In the genomic region with DNA sequence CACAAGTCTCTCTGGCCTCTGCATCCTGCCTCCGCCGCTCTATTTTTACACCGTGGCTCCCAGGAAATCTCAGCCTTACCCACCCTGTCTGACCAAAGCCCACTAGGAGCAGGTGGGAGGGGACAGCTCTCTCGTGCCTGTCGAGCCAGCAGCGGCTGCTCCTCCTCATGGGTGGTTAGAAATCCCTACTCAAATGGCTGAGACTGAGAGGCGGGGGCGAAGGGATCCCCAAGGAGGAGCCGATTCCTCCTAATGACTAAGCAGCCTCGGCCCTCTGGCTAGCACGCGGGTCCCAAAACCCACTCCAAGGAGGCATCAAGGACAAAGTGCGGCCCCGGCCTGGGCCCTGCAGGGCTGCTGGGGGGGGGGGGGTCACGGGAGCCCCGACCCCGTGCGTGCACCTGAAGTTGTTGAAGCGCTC, we compare ENCODE assay signal across 9 mouse cellular contexts. TPM values are rescaled to one million over a fixed set of nuclear protein-coding genes. Genes with fewer than 3 reads are reported as not detected.
A peak's percentile ranks its signal among the peaks of the same experiment; 100 is the strongest.
DNase-seq lines count a peak whose midpoint lies in the region; ATAC-seq and TF ChIP-seq lines count a peak whose summit lies in the region.
"Had no signal": no experiment of that assay in that cellular context is flagged by ENCODE, and none has a peak within 500 bp of the region (broad histone marks: within the 10 kb centered on the region; RNA-seq: fewer than 3 reads in every experiment).

No protein-coding gene starts in this region.

- H3K36me3 ChIP-seq in embryonic facial prominence, embryonic 12.5 days: peaks cover 33% of the 10 kb centered on the region
- H3K36me3 ChIP-seq in heart, adult 2 months (ENCODE audit: control insufficient read depth, insufficient read depth, low read length): peaks cover 11% of the 10 kb centered on the region
- H3K36me3 ChIP-seq in kidney, adult 2 months (ENCODE audit: control insufficient read depth, insufficient read depth, low read length): peaks cover 2% of the 10 kb centered on the region; the same call in 1 of the 2 replicates
- peaks cover 40% of the 10 kb centered on the region for H3K36me3 ChIP-seq in limb, embryonic 13.5 days
- peaks cover 3% of the 10 kb centered on the region for H3K36me3 ChIP-seq in midbrain, embryonic 16.5 days (ENCODE audit: control insufficient read depth, insufficient read depth, low read length)
- H3K36me3 ChIP-seq in testis, adult 2 months (ENCODE audit: control insufficient read depth, insufficient read depth, low read length): no peaks in the 10 kb centered on the region

- peaks cover 22% of the 10 kb centered on the region for H3K4me1 ChIP-seq in embryonic facial prominence, embryonic 12.5 days
- H3K4me1 ChIP-seq in heart, adult 2 months (ENCODE audit: control insufficient read depth, insufficient read depth, low read length): peaks cover 16% of the 10 kb centered on the region
- H3K4me1 ChIP-seq in kidney, adult 2 months (ENCODE audit: control insufficient read depth, insufficient read depth, low read length): peaks cover 7% of the 10 kb centered on the region; the same call in 1 of the 2 replicates
- peaks cover 42% of the 10 kb centered on the region for H3K4me1 ChIP-seq in limb, embryonic 13.5 days
- peaks cover 26% of the 10 kb centered on the region for H3K4me1 ChIP-seq in midbrain, embryonic 16.5 days (ENCODE audit: control insufficient read depth, insufficient read depth, low read length)
- peaks cover 12% of the 10 kb centered on the region for H3K4me1 ChIP-seq in testis, adult 2 months (ENCODE audit: control insufficient read depth, insufficient read depth, low read length)

- no peaks in the 10 kb centered on the region for H3K9me3 ChIP-seq in embryonic facial prominence, embryonic 12.5 days
- H3K9me3 ChIP-seq in limb, embryonic 13.5 days: no peaks in the 10 kb centered on the region
- H3K9me3 ChIP-seq in midbrain, embryonic 16.5 days (replicated peaks; ENCODE audit: control insufficient read depth, low read length, poor library complexity, severe bottlenecking): no peaks in the 10 kb centered on the region

- peak overlapping the region; percentile 87 for H3K27ac ChIP-seq in embryonic facial prominence, embryonic 12.5 days
- peak overlapping the region; percentile 94 for H3K27ac ChIP-seq in heart, adult 2 months
- H3K27ac ChIP-seq in kidney, adult 2 months (ENCODE audit: insufficient read depth, low read depth, low read length): peak overlapping the region; percentile 92
- H3K27ac ChIP-seq in limb, embryonic 13.5 days: peak overlapping the region; percentile 84
- peak overlapping the region; percentile 74 for H3K27ac ChIP-seq in midbrain, embryonic 16.5 days (ENCODE audit: low read length)
- H3K27ac ChIP-seq in testis, adult 2 months (ENCODE audit: control insufficient read depth, insufficient read depth, low read depth, low read length): peak overlapping the region; percentile 65

- no peaks in the 10 kb centered on the region for H3K27me3 ChIP-seq in embryonic facial prominence, embryonic 12.5 days
- no peaks in the 10 kb centered on the region for H3K27me3 ChIP-seq in heart, adult 2 months (ENCODE audit: control insufficient read depth, insufficient read depth, low read length)
- H3K27me3 ChIP-seq in kidney, adult 2 months (replicated peaks; ENCODE audit: control insufficient read depth, insufficient read depth, low read length): no peaks in the 10 kb centered on the region
- H3K27me3 ChIP-seq in limb, embryonic 13.5 days: no peaks in the 10 kb centered on the region
- H3K27me3 ChIP-seq in midbrain, embryonic 16.5 days (ENCODE audit: control insufficient read depth, insufficient read depth, low read depth, low read length): no peaks in the 10 kb centered on the region
- no peaks in the 10 kb centered on the region for H3K27me3 ChIP-seq in testis, adult 2 months (ENCODE audit: control insufficient read depth, insufficient read depth, low read length)

- ATAC-seq in embryonic facial prominence, embryonic 12.5 days (ENCODE audit: insufficient number of reproducible peaks, insufficient read depth, low FRiP score, low TSS enrichment): peak; percentile 2; the same call in 1 of the 2 replicates
- ATAC-seq in limb, embryonic 13.5 days (ENCODE audit: low FRiP score, low read depth): peak; percentile 12; the same call in 1 of the 2 replicates
- ATAC-seq in midbrain, embryonic 16.5 days: peak; percentile 6; the same call in 1 of the 2 replicates

- peak overlapping the region; percentile 68 for H3K4me2 ChIP-seq in embryonic facial prominence, embryonic 12.5 days (replicated peaks)
- peak overlapping the region; percentile 92 for H3K4me2 ChIP-seq in limb, embryonic 13.5 days (replicated peaks)
- H3K4me2 ChIP-seq in midbrain, embryonic 16.5 days (ENCODE audit: low read length): peak overlapping the region; percentile 71

- DNase-seq in 3T3-L1 (ENCODE audit: low read depth, low spot score): peak; percentile 60
- DNase-seq in adrenal gland, adult (ENCODE audit: inconsistent age in 2 of 2, low spot score in 1 of 2): peak; percentile 70 to 88
- peak; percentile 62 to 75 for DNase-seq in heart, adult 2 months
- peak; percentile 51 for DNase-seq in kidney, adult 2 months

- TF ChIP-seq POLR2A in heart, adult 2 months (IDR thresholded peaks at IDR 0.05; ENCODE audit: insufficient read depth, low read depth, low read length): no peak
- no peak for TF ChIP-seq POLR2A in kidney, adult 2 months (IDR thresholded peaks at IDR 0.05; ENCODE audit: low read depth, low read length)
- no peak for TF ChIP-seq POLR2A in testis, adult 2 months (IDR thresholded peaks at IDR 0.05; ENCODE audit: control insufficient read depth, low read depth, low read length)

- TF ChIP-seq EP300 in heart, adult 2 months (IDR thresholded peaks at IDR 0.05; ENCODE audit: insufficient read depth, low read depth, low read length): no peak

- no peak for TF ChIP-seq CTCF in heart, adult 2 months (IDR thresholded peaks at IDR 0.05)
- TF ChIP-seq CTCF in kidney, adult 2 months (conservative IDR thresholded peaks at IDR 0.05; ENCODE audit: insufficient read depth, insufficient read length, low read depth, low read length): no peak
- no peak for TF ChIP-seq CTCF in testis, adult 2 months (IDR thresholded peaks at IDR 0.05; ENCODE audit: control insufficient read depth, insufficient read depth, insufficient replicate concordance, low read depth, low read length)

- no peaks in the 10 kb centered on the region; the same call in 1 of the 2 replicates for H3K79me2 ChIP-seq in heart, adult 2 months (replicated peaks; ENCODE audit: control insufficient read depth, insufficient read depth, low read length)

- under 1% methylated on average over 19 of the region's 19 CpGs for WGBS in embryonic facial prominence, embryonic 12.5 days
- WGBS in heart, adult 2 months: under 1% methylated on average over 19 of the region's 19 CpGs
- WGBS in kidney, adult 2 months: 1% methylated on average over 19 of the region's 19 CpGs
- WGBS in limb, embryonic 13.5 days: 0% methylated on average over 19 of the region's 19 CpGs
- WGBS in midbrain, embryonic 16.5 days: under 1% methylated on average over 19 of the region's 19 CpGs

- H3K4me3 ChIP-seq in embryonic facial prominence, embryonic 12.5 days: peak overlapping the region; percentile 68
- peak overlapping the region; percentile 90 for H3K4me3 ChIP-seq in heart, adult 2 months
- peak overlapping the region; percentile 81 for H3K4me3 ChIP-seq in kidney, adult 2 months (ENCODE audit: insufficient read depth, low read depth, low read length)
- peak overlapping the region; percentile 79 for H3K4me3 ChIP-seq in limb, embryonic 13.5 days
- H3K4me3 ChIP-seq in midbrain, embryonic 16.5 days (ENCODE audit: low read depth, low read length): peak overlapping the region; percentile 51
- peak overlapping the region; percentile 95 for H3K4me3 ChIP-seq in testis, adult 2 months (ENCODE audit: control insufficient read depth, low read depth, low read length)

- H3K9ac ChIP-seq in embryonic facial prominence, embryonic 12.5 days: peak overlapping the region; percentile 73
- peak overlapping the region; percentile 69 for H3K9ac ChIP-seq in heart, adult 2 months (ENCODE audit: low read depth, low read length)
- peak overlapping the region; percentile 82 for H3K9ac ChIP-seq in limb, embryonic 13.5 days
- H3K9ac ChIP-seq in midbrain, embryonic 16.5 days (ENCODE audit: low read depth, low read length): peak overlapping the region; percentile 67

- intact Hi-C loops in heart, adult 2 months (cut with DNase I): loop anchor here (2.0 kb wide), 1 partner anchor 33 kb away; a partner anchor contains a TSS

RNA-seq across cellular contexts. Expression of a gene that starts 0.4 kb away (rescaled TPM):
- 255 and 263 TPM in 2 replicates for polyA plus RNA-seq in embryonic facial prominence, embryonic 12.5 days (2016; fragmentation: Nextera tagmentation; extraction: Ambion mirVana)
- 100 to 1,000 TPM; 480 to 591 TPM for total RNA-seq in heart, adult 2 months (2021)
- 442 and 488 TPM in 2 replicates for polyA plus RNA-seq in heart, adult 2 months (2012; rRNA removed)
- polyA plus RNA-seq in kidney, adult 2 months (2012; rRNA removed): 413 and 444 TPM in 2 replicates
- 268 and 277 TPM in 2 replicates for polyA plus RNA-seq in limb, embryonic 13.5 days (2015; fragmentation: Nextera tagmentation; extraction: Ambion mirVana)
- 272 and 297 TPM in 2 replicates for polyA plus RNA-seq in midbrain, embryonic 16.5 days (2015; fragmentation: Nextera tagmentation; extraction: Ambion mirVana)
- 456 and 474 TPM in 2 replicates for polyA plus RNA-seq in testis, adult 2 months (2012; rRNA removed)

RNA-seq across cellular contexts. Expression of a gene that starts 21.1 kb away (rescaled TPM):
- not detected in 2 replicates for polyA plus RNA-seq in embryonic facial prominence, embryonic 12.5 days (2016; fragmentation: Nextera tagmentation; extraction: Ambion mirVana)
- total RNA-seq in heart, adult 2 months (2021): not detected
- polyA plus RNA-seq in heart, adult 2 months (2012; rRNA removed): not detected in 2 replicates
- polyA plus RNA-seq in kidney, adult 2 months (2012; rRNA removed): not detected in 2 replicates
- polyA plus RNA-seq in limb, embryonic 13.5 days (2015; fragmentation: Nextera tagmentation; extraction: Ambion mirVana): 0.53 TPM in 1 of 2 replicates, not detected in the other
- polyA plus RNA-seq in midbrain, embryonic 16.5 days (2015; fragmentation: Nextera tagmentation; extraction: Ambion mirVana): not detected in 2 replicates
- not detected in 2 replicates for polyA plus RNA-seq in testis, adult 2 months (2012; rRNA removed)
- total RNA-seq: adrenal gland, postnatal 4 days had no signal

RNA-seq across cellular contexts. Expression of a gene that starts 33.2 kb away (rescaled TPM):
- polyA plus RNA-seq in embryonic facial prominence, embryonic 12.5 days (2016; fragmentation: Nextera tagmentation; extraction: Ambion mirVana): 67.1 and 69.9 TPM in 2 replicates
- 10 to 100 TPM; 14.8 to 20.6 TPM for total RNA-seq in heart, adult 2 months (2021)
- polyA plus RNA-seq in heart, adult 2 months (2012; rRNA removed): 18.8 and 30.0 TPM in 2 replicates
- 22.8 and 25.1 TPM in 2 replicates for polyA plus RNA-seq in kidney, adult 2 months (2012; rRNA removed)
- polyA plus RNA-seq in limb, embryonic 13.5 days (2015; fragmentation: Nextera tagmentation; extraction: Ambion mirVana): 69.0 and 73.2 TPM in 2 replicates
- 76.9 and 84.3 TPM in 2 replicates for polyA plus RNA-seq in midbrain, embryonic 16.5 days (2015; fragmentation: Nextera tagmentation; extraction: Ambion mirVana)
- 32.1 and 34.1 TPM in 2 replicates for polyA plus RNA-seq in testis, adult 2 months (2012; rRNA removed)

Comparison
In these comparisons a context has a peak if more than half of its experiments do, and no peak if none do; other contexts are left out.
1. Peak in every context shown above with its lines: DNase-seq, ATAC-seq, H3K4me3 ChIP-seq and H3K27ac ChIP-seq.